Mouse (Mus musculus): ENCODE measurements at regions not wholly inside any gene's neighbourhood (a gene's known extent, or its start where the extent isn't known, plus 50 kb on each side); places are given as distances from the start of the nearest gene placed in this dataset.
A peak's percentile ranks its signal among the peaks of the same experiment; 100 is the strongest.

GRCm38 (mm10) chr1:167905424-167905823, 216.4 kb downstream of the Lmx1a start:
- H3K4me1 ChIP-seq (ENCODE audit: control insufficient read depth, insufficient read depth, low read length): no peaks in the 10 kb centered on the region
- H3K4me2 ChIP-seq (ENCODE audit: low read depth, low read length): no peak overlapping the region
- DNase-seq (ENCODE audit: low spot score): no peak
- H3K9ac ChIP-seq (ENCODE audit: low read depth, low read length): no peak overlapping the region
- 81% methylated on average over 3 of the region's 3 CpGs for WGBS
- no peaks in the 10 kb centered on the region for H3K9me3 ChIP-seq (ENCODE audit: control insufficient read depth, low read length)
- no peaks in the 10 kb centered on the region for H3K36me3 ChIP-seq (ENCODE audit: control insufficient read depth, insufficient read depth, low read length)
- no peak overlapping the region for H3K27ac ChIP-seq (replicated peaks; ENCODE audit: low read depth, low read length)
- no peak for ATAC-seq (ENCODE audit: low read depth)
- no peak overlapping the region for H3K4me3 ChIP-seq (ENCODE audit: low read depth, low read length)
- H3K27me3 ChIP-seq (replicated peaks; ENCODE audit: control insufficient read depth, insufficient read depth, low read length): no peaks in the 10 kb centered on the region

- no peak for DNase-seq (ENCODE audit: low spot score)
- 66% methylated on average over 3 of the region's 3 CpGs for WGBS
- H3K4me2 ChIP-seq (ENCODE audit: low read depth, low read length): no peak overlapping the region
- H3K36me3 ChIP-seq (ENCODE audit: control insufficient read depth, insufficient read depth, low read length): no peaks in the 10 kb centered on the region
- no peak overlapping the region for H3K4me3 ChIP-seq (ENCODE audit: low read depth, low read length)
- H3K4me1 ChIP-seq (ENCODE audit: control insufficient read depth, insufficient read depth, low read length): no peaks in the 10 kb centered on the region
- no peak for ATAC-seq (ENCODE audit: low read depth)
- no peaks in the 10 kb centered on the region for H3K9me3 ChIP-seq (ENCODE audit: control insufficient read depth, low read length)
- no peak overlapping the region for H3K27ac ChIP-seq (replicated peaks; ENCODE audit: low read depth, low read length)
- no peak overlapping the region for H3K9ac ChIP-seq (ENCODE audit: low read depth, low read length)
- H3K27me3 ChIP-seq (replicated peaks; ENCODE audit: control insufficient read depth, insufficient read depth, low read length): no peaks in the 10 kb centered on the region
Measured at GRCm38 (mm10) chr1:167912074-167912473, 223.0 kb downstream of the Lmx1a start.

- Histone ChIP-seq H3K27ac (replicated peaks; ENCODE audit: low read depth, low read length) (no peak overlapping the region), H3K4me1 (ENCODE audit: control insufficient read depth, insufficient read depth, low read length) (no peaks in the 10 kb centered on the region), H3K36me3 (ENCODE audit: control insufficient read depth, insufficient read depth, low read length) (no peaks in the 10 kb centered on the region), H3K4me3 (ENCODE audit: low read depth, low read length) (no peak overlapping the region), H3K9me3 (ENCODE audit: control insufficient read depth, low read length) (no peaks in the 10 kb centered on the region), H3K27me3 (replicated peaks; ENCODE audit: control insufficient read depth, insufficient read depth, low read length) (no peaks in the 10 kb centered on the region), H3K9ac (ENCODE audit: low read depth, low read length) (no peak overlapping the region), H3K4me2 (ENCODE audit: low read depth, low read length) (no peak overlapping the region)
- 39% methylated on average over 7 of the region's 7 CpGs for WGBS
- DNase-seq (ENCODE audit: low spot score): peak; percentile 94
- peak; percentile 86 for ATAC-seq (ENCODE audit: low read depth)
Measured at GRCm38 (mm10) chr1:167914982-167915561, 226.0 kb downstream of the Lmx1a start.

- ATAC-seq (ENCODE audit: low read depth): no peak
- H3K36me3 ChIP-seq (ENCODE audit: control insufficient read depth, insufficient read depth, low read length): no peaks in the 10 kb centered on the region
Measured at GRCm38 (mm10) chr1:167915578-167916275, 226.7 kb downstream of the Lmx1a start.

GRCm38 (mm10) chr1:167922917-167923316, 233.9 kb downstream of the Lmx1a start:
- DNase-seq (ENCODE audit: low spot score): no peak

More at GRCm38 (mm10) chr1:167915578-167916275, 226.7 kb downstream of the Lmx1a start:
- Histone ChIP-seq H3K9me3 (ENCODE audit: control insufficient read depth, low read length) (no peaks in the 10 kb centered on the region), H3K4me3 (ENCODE audit: low read depth, low read length) (no peak overlapping the region), H3K4me2 (ENCODE audit: low read depth, low read length) (no peak overlapping the region), H3K9ac (ENCODE audit: low read depth, low read length) (no peak overlapping the region), H3K4me1 (ENCODE audit: control insufficient read depth, insufficient read depth, low read length) (no peaks in the 10 kb centered on the region), H3K27me3 (replicated peaks; ENCODE audit: control insufficient read depth, insufficient read depth, low read length) (no peaks in the 10 kb centered on the region), H3K27ac (replicated peaks; ENCODE audit: low read depth, low read length) (no peak overlapping the region)
- WGBS: 51% methylated on average over 6 of the region's 6 CpGs
- no peak for DNase-seq (ENCODE audit: low spot score)

GRCm38 (mm10) chr1:167928060-167928467, 239.0 kb downstream of the Lmx1a start:
- Histone ChIP-seq H3K4me3 (ENCODE audit: low read depth, low read length) (no peak overlapping the region), H3K4me1 (ENCODE audit: control insufficient read depth, insufficient read depth, low read length) (no peaks in the 10 kb centered on the region; the same call in 1 of the 2 replicates), H3K4me2 (ENCODE audit: low read depth, low read length) (no peak overlapping the region), H3K36me3 (ENCODE audit: control insufficient read depth, insufficient read depth, low read length) (no peaks in the 10 kb centered on the region), H3K27ac (replicated peaks; ENCODE audit: low read depth, low read length) (no peak overlapping the region), H3K27me3 (replicated peaks; ENCODE audit: control insufficient read depth, insufficient read depth, low read length) (peaks cover 5% of the 10 kb centered on the region; the same call in 1 of the 2 replicates), H3K9ac (ENCODE audit: low read depth, low read length) (no peak overlapping the region), H3K9me3 (ENCODE audit: control insufficient read depth, low read length) (no peaks in the 10 kb centered on the region)
- DNase-seq (ENCODE audit: low spot score) (no peak), ATAC-seq (ENCODE audit: low read depth) (no peak)
- 33% methylated on average over 3 of the region's 4 CpGs for WGBS

More at GRCm38 (mm10) chr1:167922917-167923316, 233.9 kb downstream of the Lmx1a start:
- Histone ChIP-seq H3K36me3 (ENCODE audit: control insufficient read depth, insufficient read depth, low read length) (no peaks in the 10 kb centered on the region), H3K4me2 (ENCODE audit: low read depth, low read length) (no peak overlapping the region), H3K9ac (ENCODE audit: low read depth, low read length) (no peak overlapping the region), H3K27me3 (replicated peaks; ENCODE audit: control insufficient read depth, insufficient read depth, low read length) (no peaks in the 10 kb centered on the region), H3K4me3 (ENCODE audit: low read depth, low read length) (no peak overlapping the region), H3K9me3 (ENCODE audit: control insufficient read depth, low read length) (no peaks in the 10 kb centered on the region), H3K4me1 (ENCODE audit: control insufficient read depth, insufficient read depth, low read length) (no peaks in the 10 kb centered on the region), H3K27ac (replicated peaks; ENCODE audit: low read depth, low read length) (no peak overlapping the region)
- WGBS: 88% methylated on average over 7 of the region's 7 CpGs
- no peak for ATAC-seq (ENCODE audit: low read depth)

- H3K36me3 ChIP-seq (ENCODE audit: control insufficient read depth, insufficient read depth, low read length): no peaks in the 10 kb centered on the region
- no peak overlapping the region for H3K27ac ChIP-seq (replicated peaks; ENCODE audit: low read depth, low read length)
- H3K4me3 ChIP-seq (ENCODE audit: low read depth, low read length): peak overlapping the region; percentile 41
- H3K4me1 ChIP-seq (ENCODE audit: control insufficient read depth, insufficient read depth, low read length): no peaks in the 10 kb centered on the region; the same call in 1 of the 2 replicates
- peak overlapping the region; percentile 81 for H3K4me2 ChIP-seq (ENCODE audit: low read depth, low read length)
- WGBS: under 1% methylated on average over 28 of the region's 28 CpGs
- H3K9ac ChIP-seq (ENCODE audit: low read depth, low read length): peak overlapping the region; percentile 51; the same call in 1 of the 2 replicates
- peaks cover 5% of the 10 kb centered on the region; the same call in 1 of the 2 replicates for H3K27me3 ChIP-seq (replicated peaks; ENCODE audit: control insufficient read depth, insufficient read depth, low read length)
- H3K9me3 ChIP-seq (ENCODE audit: control insufficient read depth, low read length): no peaks in the 10 kb centered on the region
- DNase-seq (ENCODE audit: low spot score) (peak; percentile 82), ATAC-seq (ENCODE audit: low read depth) (peak; percentile 79)
Measured at GRCm38 (mm10) chr1:167929729-167930341, 240.8 kb downstream of the Lmx1a start.

GRCm38 (mm10) chr1:167932088-167932487, 243.1 kb downstream of the Lmx1a start:
- ATAC-seq (ENCODE audit: low read depth): no peak
- H3K36me3 ChIP-seq (ENCODE audit: control insufficient read depth, insufficient read depth, low read length): no peaks in the 10 kb centered on the region

More at GRCm38 (mm10) chr1:167932088-167932487, 243.1 kb downstream of the Lmx1a start:
- Histone ChIP-seq H3K4me1 (ENCODE audit: control insufficient read depth, insufficient read depth, low read length) (no peaks in the 10 kb centered on the region; the same call in 1 of the 2 replicates), H3K9ac (ENCODE audit: low read depth, low read length) (no peak overlapping the region), H3K4me3 (ENCODE audit: low read depth, low read length) (no peak overlapping the region), H3K9me3 (ENCODE audit: control insufficient read depth, low read length) (no peaks in the 10 kb centered on the region), H3K4me2 (ENCODE audit: low read depth, low read length) (no peak overlapping the region), H3K27me3 (replicated peaks; ENCODE audit: control insufficient read depth, insufficient read depth, low read length) (peaks cover 5% of the 10 kb centered on the region; the same call in 1 of the 2 replicates), H3K27ac (replicated peaks; ENCODE audit: low read depth, low read length) (no peak overlapping the region)
- peak; percentile 59 for DNase-seq (ENCODE audit: low spot score)
- WGBS: 30% methylated on average over 2 of the region's 2 CpGs
